In the genomic region with DNA sequence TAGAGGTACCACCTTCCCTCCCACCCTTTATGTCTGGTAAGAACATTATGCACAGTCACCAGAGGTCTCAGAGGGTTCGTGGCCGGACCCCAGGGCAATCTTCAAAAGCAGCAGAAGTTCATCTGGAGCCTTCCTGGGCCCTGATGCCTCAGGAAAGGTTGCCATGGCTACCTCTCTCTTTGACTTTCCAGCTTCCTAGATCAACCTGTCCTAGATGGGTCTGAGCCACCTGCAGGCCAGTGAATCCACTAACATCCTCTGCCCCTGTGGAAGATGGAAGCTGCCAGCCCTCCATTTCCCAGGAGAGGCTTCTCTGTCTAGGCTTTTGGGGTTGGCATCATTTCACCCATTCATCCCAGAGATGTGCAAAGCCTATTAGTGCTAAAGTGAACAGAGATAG, we compare ENCODE assay signal across 20 mouse cellular contexts.
DNase-seq lines count a peak whose midpoint lies in the region; ATAC-seq lines count a peak whose summit lies in the region.
"Had no signal": no experiment of that assay in that cellular context is flagged by ENCODE, and none has a peak within 500 bp of the region (broad histone marks: within the 10 kb centered on the region; RNA-seq: fewer than 3 reads in every experiment).

No protein-coding gene starts in this region.

- no peaks in the 10 kb centered on the region for H3K36me3 ChIP-seq in hindbrain, embryonic 13.5 days
- H3K36me3 ChIP-seq in hindbrain, embryonic 12.5 days, result no peaks in the 10 kb centered on the region
- H3K36me3 ChIP-seq in midbrain, embryonic 13.5 days, result no peaks in the 10 kb centered on the region
- H3K36me3 ChIP-seq in midbrain, embryonic 10.5 days, result no peaks in the 10 kb centered on the region
- H3K36me3 ChIP-seq in forebrain, embryonic 12.5 days (replicated peaks), result no peaks in the 10 kb centered on the region
- H3K36me3 ChIP-seq: heart, embryonic 10.5 days; liver, embryonic 13.5 days had no signal

- H3K27me3 ChIP-seq in hindbrain, embryonic 13.5 days, result 0 out of 2 replicates have a peak, but pooled peaks cover 4% of the 10 kb centered on the region
- H3K27me3 ChIP-seq in hindbrain, embryonic 12.5 days, result no peaks in the 10 kb centered on the region; the same call in 1 of the 2 replicates
- H3K27me3 ChIP-seq in midbrain, embryonic 13.5 days, result no peaks in the 10 kb centered on the region
- no peaks in the 10 kb centered on the region for H3K27me3 ChIP-seq in midbrain, embryonic 10.5 days (ENCODE audit: low read depth, poor library complexity, severe bottlenecking)
- H3K27me3 ChIP-seq in forebrain, embryonic 12.5 days, result no peaks in the 10 kb centered on the region
- H3K27me3 ChIP-seq: liver, embryonic 13.5 days had no signal

- H3K4me1 ChIP-seq in hindbrain, embryonic 13.5 days (replicated peaks), result peaks cover 20% of the 10 kb centered on the region
- peaks cover 20% of the 10 kb centered on the region for H3K4me1 ChIP-seq in hindbrain, embryonic 12.5 days
- H3K4me1 ChIP-seq in midbrain, embryonic 13.5 days (replicated peaks), result peaks cover 22% of the 10 kb centered on the region
- peaks cover 22% of the 10 kb centered on the region for H3K4me1 ChIP-seq in midbrain, embryonic 10.5 days
- H3K4me1 ChIP-seq in forebrain, embryonic 12.5 days, result peaks cover 24% of the 10 kb centered on the region
- H3K4me1 ChIP-seq: liver, embryonic 13.5 days had no signal

- H3K27ac ChIP-seq in hindbrain, embryonic 13.5 days, result 0 out of 2 replicates have a peak overlapping the region, but pooled peaks have one; percentile 40
- H3K27ac ChIP-seq in hindbrain, embryonic 12.5 days, result no peak overlapping the region
- H3K27ac ChIP-seq in midbrain, embryonic 13.5 days, result no peak overlapping the region
- no peak overlapping the region; the same call in 1 of the 2 replicates for H3K27ac ChIP-seq in midbrain, embryonic 10.5 days (replicated peaks)
- H3K27ac ChIP-seq in forebrain, embryonic 12.5 days, result no peak overlapping the region
- H3K27ac ChIP-seq: heart, embryonic 10.5 days; liver, embryonic 13.5 days had no signal

- no peaks in the 10 kb centered on the region for H3K9me3 ChIP-seq in hindbrain, embryonic 13.5 days
- no peaks in the 10 kb centered on the region for H3K9me3 ChIP-seq in hindbrain, embryonic 12.5 days (replicated peaks)
- no peaks in the 10 kb centered on the region for H3K9me3 ChIP-seq in midbrain, embryonic 13.5 days
- H3K9me3 ChIP-seq in midbrain, embryonic 10.5 days (replicated peaks), result no peaks in the 10 kb centered on the region
- H3K9me3 ChIP-seq in forebrain, embryonic 12.5 days, result no peaks in the 10 kb centered on the region
- H3K9me3 ChIP-seq: heart, embryonic 10.5 days; liver, embryonic 13.5 days had no signal

- no peak overlapping the region for H3K9ac ChIP-seq in hindbrain, embryonic 13.5 days
- no peak overlapping the region for H3K9ac ChIP-seq in hindbrain, embryonic 12.5 days
- no peak overlapping the region for H3K9ac ChIP-seq in midbrain, embryonic 13.5 days (replicated peaks)
- no peak overlapping the region for H3K9ac ChIP-seq in forebrain, embryonic 12.5 days
- H3K9ac ChIP-seq: liver, embryonic 13.5 days had no signal

- DNase-seq in midbrain, embryonic 10.5 days (ENCODE audit: low spot score), result no peak
- DNase-seq in brain, adult 2 months (ENCODE audit: low read depth, low spot score), result peak; percentile 46
- DNase-seq in thymus, postnatal 0 days (ENCODE audit: low spot score), result no peak
- DNase-seq: adrenal gland, postnatal 14 days; gastrocnemius, postnatal 10 days; kidney, adult 8-10 months; kidney, postnatal 25 days; layer of hippocampus, postnatal 36 days; liver, embryonic 13.5 days; lung, adult 2 months; lung, postnatal 14 days; right cerebral cortex, postnatal 14 days; spleen, adult 18-20 months; thymus, postnatal 14 days had no signal

- WGBS in hindbrain, embryonic 13.5 days, result 69% methylated on average over 2 of the region's 2 CpGs
- WGBS in hindbrain, embryonic 12.5 days, result 88% methylated on average over 2 of the region's 2 CpGs
- 60% methylated on average over 2 of the region's 2 CpGs for WGBS in midbrain, embryonic 13.5 days
- 80% methylated on average over 2 of the region's 2 CpGs for WGBS in midbrain, embryonic 10.5 days
- 63% methylated on average over 2 of the region's 2 CpGs for WGBS in forebrain, embryonic 12.5 days

- ATAC-seq in hindbrain, embryonic 13.5 days (ENCODE audit: low FRiP score), result no peak
- ATAC-seq in hindbrain, embryonic 12.5 days (ENCODE audit: low FRiP score), result no peak
- ATAC-seq in midbrain, embryonic 13.5 days, result 0 out of 2 replicates have a peak, but pooled peaks have one; percentile 22
- no peak for ATAC-seq in forebrain, embryonic 12.5 days (ENCODE audit: low FRiP score)
- ATAC-seq: forebrain, embryonic 14.5 days had no signal

- no peak overlapping the region for H3K4me2 ChIP-seq in hindbrain, embryonic 13.5 days
- H3K4me2 ChIP-seq in hindbrain, embryonic 12.5 days (replicated peaks), result no peak overlapping the region
- H3K4me2 ChIP-seq in midbrain, embryonic 13.5 days (replicated peaks), result no peak overlapping the region
- H3K4me2 ChIP-seq in forebrain, embryonic 12.5 days, result no peak overlapping the region
- H3K4me2 ChIP-seq: liver, embryonic 13.5 days had no signal

- H3K4me3 ChIP-seq in hindbrain, embryonic 13.5 days, result no peak overlapping the region
- no peak overlapping the region for H3K4me3 ChIP-seq in hindbrain, embryonic 12.5 days
- H3K4me3 ChIP-seq in midbrain, embryonic 13.5 days (replicated peaks), result no peak overlapping the region
- H3K4me3 ChIP-seq in midbrain, embryonic 10.5 days, result no peak overlapping the region
- no peak overlapping the region for H3K4me3 ChIP-seq in forebrain, embryonic 12.5 days (replicated peaks)
- H3K4me3 ChIP-seq: heart, embryonic 10.5 days; liver, embryonic 13.5 days had no signal
